Mouse (Mus musculus): Measurements from ENCODE around the gene Sept9. TPM values are rescaled to one million over a fixed set of nuclear protein-coding genes. Genes with fewer than 3 reads are reported as not detected.

The Sept9 gene
- total RNA-seq, 2 experiments from 2014 or later = 94.9 to 103 TPM

- DNase-seq = no peak
- intact Hi-C loops (cut with DNase I) = no loop called here
Observed at GRCm38 (mm10) chr11:117216713-117217112, 17.3 kb downstream of the Sept9 start.

- intact Hi-C loops (cut with DNase I) = no loop called here
- no peak for DNase-seq
Observed at GRCm38 (mm10) chr11:117218070-117218469, 18.6 kb downstream of the Sept9 start.

GRCm38 (mm10) chr11:117218498-117218897, 19.0 kb downstream of the Sept9 start:
- intact Hi-C loops (cut with DNase I) = no loop called here
- no peak for DNase-seq

- no peak for DNase-seq
- intact Hi-C loops (cut with DNase I) = no loop called here
Observed at GRCm38 (mm10) chr11:117220777-117221176, 21.3 kb downstream of the Sept9 start.

DNA sequence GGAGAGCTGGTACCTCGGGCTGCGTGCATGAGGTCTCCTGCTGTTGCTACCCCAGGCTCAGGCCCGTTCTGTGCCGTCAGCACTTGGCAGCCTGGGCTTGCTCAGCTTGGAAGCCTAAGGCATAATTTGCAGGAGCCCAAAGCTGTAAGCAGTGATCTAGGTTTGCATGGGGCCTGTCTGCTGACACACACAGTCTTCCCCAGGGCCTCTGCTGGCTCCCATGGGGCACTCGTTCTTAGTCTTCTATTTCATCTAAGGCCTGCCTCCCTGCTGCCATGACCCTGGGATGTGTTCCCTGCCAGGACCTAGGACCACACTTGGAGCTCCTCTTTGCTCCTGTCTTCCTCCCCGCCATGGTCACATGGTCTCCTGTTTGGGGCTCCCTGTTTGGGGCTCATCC, 21.7 kb downstream of the Sept9 start:
- intact Hi-C loops (cut with DNase I) = no loop called here
- DNase-seq = no peak

GRCm38 (mm10) chr11:117222899-117223298, 23.4 kb downstream of the Sept9 start:
- intact Hi-C loops (cut with DNase I) = no loop called here
- DNase-seq = no peak

DNA sequence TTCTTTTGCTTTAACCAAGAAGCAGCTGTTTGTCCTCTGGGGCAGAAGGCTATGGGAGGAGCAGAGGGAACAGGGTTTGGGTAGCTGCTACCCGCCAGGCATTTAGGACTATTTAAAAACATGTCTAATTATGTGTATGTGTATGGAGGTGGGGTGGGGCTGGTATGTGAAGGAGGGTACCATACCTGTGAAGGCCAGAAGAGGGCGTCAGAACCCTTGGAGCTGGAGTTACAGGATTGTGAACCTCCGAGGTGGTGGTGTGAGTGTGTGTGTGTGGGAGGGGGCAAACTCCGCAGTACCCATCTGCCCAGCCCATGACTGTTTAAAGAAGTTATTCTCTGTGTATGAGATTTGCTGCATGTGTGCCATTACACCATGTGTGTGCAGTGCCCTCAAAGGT, 25.3 kb downstream of the Sept9 start:
- intact Hi-C loops (cut with DNase I) = no loop called here
- no peak for DNase-seq

- intact Hi-C loops (cut with DNase I) = no loop called here
- DNase-seq = no peak
Observed at GRCm38 (mm10) chr11:117225531-117226213, 26.2 kb downstream of the Sept9 start.

- no peak for DNase-seq
- intact Hi-C loops (cut with DNase I) = no loop called here
Observed at GRCm38 (mm10) chr11:117226214-117226535, 26.7 kb downstream of the Sept9 start.

- intact Hi-C loops (cut with DNase I) = no loop called here
Observed at GRCm38 (mm10) chr11:117228139-117228538, 28.7 kb downstream of the Sept9 start.

GRCm38 (mm10) chr11:117231551-117231950, 32.1 kb downstream of the Sept9 start:
- intact Hi-C loops (cut with DNase I) = no loop called here
- DNase-seq = no peak

More at GRCm38 (mm10) chr11:117228139-117228538, 28.7 kb downstream of the Sept9 start:
- no peak for DNase-seq

DNA sequence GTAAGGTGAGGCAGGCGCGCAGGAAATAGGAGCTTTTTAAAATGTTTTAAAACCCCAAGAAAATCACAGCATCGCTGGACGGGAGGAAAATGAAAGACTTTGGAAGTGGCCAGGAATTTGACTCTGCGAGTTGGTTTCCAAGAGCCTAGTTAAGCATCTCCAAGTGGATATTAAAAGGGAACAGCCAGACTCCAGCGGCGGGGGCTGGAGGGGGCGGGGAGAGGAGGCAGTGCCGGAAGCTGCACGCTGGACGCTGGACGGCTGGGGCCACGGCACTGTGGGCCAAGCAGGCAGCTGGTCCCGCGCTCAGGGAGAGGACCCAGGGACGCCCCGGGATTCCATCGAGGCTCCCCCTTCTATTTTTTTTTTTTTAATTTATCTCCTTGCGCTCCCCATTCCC, 32.6 kb downstream of the Sept9 start:
- peak; percentile 45 for DNase-seq
- intact Hi-C loops (cut with DNase I) = no loop called here

DNA sequence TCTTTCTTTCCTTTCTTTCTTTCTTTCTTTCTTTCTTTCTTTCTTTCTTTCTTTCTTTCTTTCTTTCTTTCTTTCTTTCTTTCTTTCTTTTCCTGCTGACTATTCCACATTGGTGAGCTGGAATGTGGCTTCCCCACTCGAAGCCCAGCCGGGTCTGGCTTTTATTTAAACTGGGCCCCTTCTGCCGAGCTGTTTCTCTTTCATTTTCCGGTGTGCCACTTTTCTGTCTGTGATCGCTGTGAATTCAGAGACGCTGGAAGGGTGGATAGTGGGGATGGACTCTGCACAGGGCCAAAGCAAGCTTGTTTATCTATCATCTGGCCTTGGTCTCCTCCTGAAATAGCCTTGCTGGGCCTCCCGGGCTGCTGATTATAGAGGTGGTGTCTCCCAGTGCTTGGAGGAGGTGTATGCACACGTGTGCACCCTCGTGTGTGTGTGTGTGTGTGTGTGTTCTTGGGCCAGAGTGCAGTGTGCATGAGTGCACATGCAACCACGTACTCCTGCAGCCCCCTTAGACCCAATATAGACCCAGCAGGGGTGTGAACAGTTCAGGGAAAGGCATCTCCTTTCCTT, 33.5 kb downstream of the Sept9 start:
- intact Hi-C loops (cut with DNase I) = no loop called here
- DNase-seq = no peak

- intact Hi-C loops (cut with DNase I) = no loop called here
- DNase-seq = no peak
Observed at GRCm38 (mm10) chr11:117233818-117234217, 34.4 kb downstream of the Sept9 start.

DNA sequence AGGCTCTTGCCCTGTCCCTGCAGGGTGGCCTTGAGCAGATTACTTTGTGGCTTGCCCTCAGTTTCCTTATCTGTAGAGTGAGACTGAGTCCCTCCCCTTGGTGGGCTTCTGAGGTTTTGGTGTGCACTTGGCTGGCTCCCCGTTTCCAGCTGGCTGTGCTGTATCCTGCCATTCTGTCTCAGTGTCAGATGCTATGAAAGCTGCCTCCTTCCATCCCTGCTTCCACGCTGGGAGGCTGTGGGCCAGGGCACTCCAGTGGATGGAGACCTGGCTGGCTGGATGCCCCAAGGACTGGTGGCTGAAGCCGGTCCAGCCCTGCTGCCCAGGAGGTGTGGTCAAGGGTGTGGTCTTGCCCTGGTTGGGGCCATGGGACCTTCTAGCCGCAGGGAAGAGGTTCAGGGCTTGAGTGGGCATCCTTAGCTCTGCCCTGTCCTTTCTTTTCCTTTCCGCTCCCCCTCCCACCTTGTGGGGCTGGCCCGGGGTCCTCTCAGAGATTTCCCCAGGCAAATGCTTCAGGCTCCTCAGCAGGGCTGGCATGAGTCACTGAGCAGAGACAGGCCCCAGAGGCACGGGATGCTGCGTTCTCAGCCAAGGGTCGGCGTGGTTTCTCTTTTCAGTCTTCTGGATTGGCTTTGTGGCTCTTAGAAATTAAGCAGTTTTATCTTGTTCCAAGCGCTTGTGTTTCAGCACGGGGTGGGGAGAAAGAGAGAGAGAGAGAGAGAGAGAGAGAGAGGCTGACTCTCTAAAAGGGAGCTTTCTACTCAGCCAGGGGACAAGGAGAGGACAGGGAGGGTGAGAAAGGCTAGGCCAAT, 35.8 kb downstream of the Sept9 start:
- intact Hi-C loops (cut with DNase I) = no loop called here
- DNase-seq = peak; percentile 70

GRCm38 (mm10) chr11:117235898-117236459, 36.5 kb downstream of the Sept9 start:
- no peak for DNase-seq
- intact Hi-C loops (cut with DNase I) = no loop called here

GRCm38 (mm10) chr11:117238169-117238568, 38.7 kb downstream of the Sept9 start:
- DNase-seq = peak; percentile 94
- intact Hi-C loops (cut with DNase I) = loop anchor here (2.0 kb wide), 1 partner anchor 121 kb away; no protein-coding TSS in a partner anchor

GRCm38 (mm10) chr11:117239617-117240016, 40.2 kb downstream of the Sept9 start:
- intact Hi-C loops (cut with DNase I) = loop anchor here (2.0 to 10.0 kb wide), 2 partner anchors 119 to 585 kb away; partner anchors contain the start of genes Afmid and Tk1
- no peak for DNase-seq

- no peak for DNase-seq
- intact Hi-C loops (cut with DNase I) = loop anchor here (10.0 kb wide), 1 partner anchor 584 kb away; the partner anchor contains the start of genes Afmid and Tk1
Observed at GRCm38 (mm10) chr11:117240322-117240721, 40.9 kb downstream of the Sept9 start.

DNA sequence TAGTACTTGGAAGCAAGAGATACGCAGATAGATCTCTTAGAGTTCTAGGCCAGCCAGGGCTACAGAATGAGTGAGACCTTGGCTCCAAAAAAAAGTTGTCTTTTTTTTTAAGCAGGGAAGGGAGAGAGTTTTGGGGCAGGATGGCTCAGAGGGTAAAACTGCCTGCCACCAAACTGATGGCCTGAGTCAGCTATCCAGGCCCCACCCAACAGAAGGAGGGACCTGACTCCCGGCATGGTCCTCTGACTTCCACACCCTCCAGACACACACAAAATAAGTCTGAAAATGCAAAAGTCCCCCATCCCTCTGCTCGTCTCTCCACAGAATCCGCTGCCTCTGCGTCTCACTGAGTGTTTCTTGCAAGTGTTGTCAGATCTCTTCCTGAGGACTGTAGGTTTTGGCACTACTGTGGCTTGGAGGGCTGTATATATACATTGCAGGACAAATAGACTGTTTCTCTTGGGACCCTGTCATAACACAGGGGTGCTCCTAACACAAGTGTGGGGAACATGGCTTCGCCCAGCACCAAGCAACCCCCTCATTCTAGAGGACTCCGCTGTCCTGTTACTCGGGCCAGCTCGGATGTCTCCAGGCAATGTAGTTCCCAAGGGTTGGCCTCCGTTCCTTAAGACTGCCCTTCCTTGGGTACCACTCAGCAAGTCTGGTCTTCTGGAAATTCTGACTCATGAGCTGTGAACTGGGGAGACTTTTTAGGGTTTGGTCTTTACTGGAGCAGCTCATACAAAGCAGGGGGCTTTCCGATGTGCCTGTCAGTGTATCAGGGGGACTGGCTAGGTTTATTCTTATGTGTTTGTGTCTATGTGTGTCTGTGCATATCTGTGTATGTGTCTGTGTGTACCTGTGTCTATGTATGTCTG, 41.6 kb downstream of the Sept9 start:
- intact Hi-C loops (cut with DNase I) = loop anchor here (10.0 kb wide), 1 partner anchor 584 kb away; the partner anchor contains the start of genes Afmid and Tk1
- DNase-seq = no peak
